Mouse (Mus musculus) embryo, embryonic 11.5 days (tissue): ENCODE measurements around the gene Brca1.
"Not testable (repeated sequence)": the region's sequence is repeated elsewhere in the genome, so short reads cannot be mapped to it uniquely, and the experiment has no call there.

Experiments
- DNase-seq: peaks from one replicate; pipeline ENCODE4 v3.0.0-alpha.2; 2012; ENCODE audit warnings: low read depth, low spot score

Gene Brca1

DNA sequence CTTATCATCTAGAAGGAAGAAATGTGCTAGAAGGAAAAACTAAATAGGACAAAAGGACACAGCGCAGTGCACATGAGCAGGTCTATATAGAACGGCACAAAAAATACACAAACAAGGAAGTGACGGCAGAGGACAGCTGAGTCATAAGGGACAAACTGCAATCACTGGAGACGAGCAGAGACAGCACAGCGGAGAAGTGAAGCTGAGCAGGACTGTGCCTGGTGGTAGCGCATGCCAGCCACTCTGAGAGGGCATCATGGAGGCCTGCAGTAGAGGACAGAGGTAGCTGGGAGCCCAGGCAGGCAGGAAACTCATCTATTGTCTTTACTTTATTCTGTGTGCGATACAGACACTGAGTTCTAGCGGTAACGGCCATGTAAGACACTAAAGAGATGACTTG is 8.2 kb downstream of the Brca1 start:
- DNase-seq: no peak

DNA sequence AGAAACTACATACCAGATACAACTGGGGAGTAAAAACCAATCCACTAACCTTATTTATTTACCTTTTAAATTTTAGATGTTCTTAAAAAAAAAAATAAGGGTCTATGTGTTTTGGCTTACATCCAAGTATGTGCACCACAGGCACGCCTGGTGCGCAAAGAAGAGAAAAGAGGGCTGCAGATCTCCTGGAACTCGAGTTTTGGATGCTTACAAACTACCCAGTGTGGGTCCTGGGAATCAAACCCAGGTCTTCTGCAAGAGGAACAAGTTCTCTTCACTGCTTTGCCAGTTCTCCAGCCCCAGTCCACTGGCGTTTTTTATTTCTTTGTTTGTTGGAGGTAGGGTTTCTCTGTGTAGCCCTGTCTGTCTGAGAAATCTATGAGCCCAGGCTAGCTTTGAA is 25.1 kb downstream of the Brca1 start:
- no peak for DNase-seq

DNA sequence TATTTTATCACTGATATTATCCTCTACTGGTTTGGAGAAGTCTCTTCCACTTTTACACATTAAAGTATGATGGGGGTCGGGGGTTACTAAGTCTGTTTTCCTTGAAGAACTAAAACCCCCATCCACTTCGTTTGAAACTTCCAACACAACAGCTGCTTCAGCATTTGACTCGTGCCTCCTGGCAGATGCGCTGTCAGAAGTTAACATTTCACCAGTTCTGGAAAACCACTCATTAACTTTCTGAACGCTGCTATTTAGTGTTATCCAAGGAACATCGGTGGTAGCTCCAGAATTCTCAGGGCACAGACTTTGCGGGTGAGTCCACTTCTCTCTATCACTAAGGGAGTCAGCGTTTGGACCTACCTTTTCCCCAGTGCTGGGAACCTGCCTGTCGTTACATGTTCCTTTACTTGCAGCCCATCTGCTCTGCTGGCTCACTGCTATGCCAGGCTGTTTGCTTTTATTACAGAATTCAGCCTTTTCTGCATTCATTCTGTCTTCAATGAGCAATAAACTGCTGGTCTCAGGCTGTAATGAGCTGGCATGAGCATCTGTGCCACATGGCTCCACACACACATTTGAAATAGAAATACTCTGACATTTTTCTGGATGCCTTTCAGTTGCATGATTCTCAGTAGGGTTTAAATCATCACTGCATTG is 25.7 kb downstream of the Brca1 start:
- DNase-seq: no peak

DNA sequence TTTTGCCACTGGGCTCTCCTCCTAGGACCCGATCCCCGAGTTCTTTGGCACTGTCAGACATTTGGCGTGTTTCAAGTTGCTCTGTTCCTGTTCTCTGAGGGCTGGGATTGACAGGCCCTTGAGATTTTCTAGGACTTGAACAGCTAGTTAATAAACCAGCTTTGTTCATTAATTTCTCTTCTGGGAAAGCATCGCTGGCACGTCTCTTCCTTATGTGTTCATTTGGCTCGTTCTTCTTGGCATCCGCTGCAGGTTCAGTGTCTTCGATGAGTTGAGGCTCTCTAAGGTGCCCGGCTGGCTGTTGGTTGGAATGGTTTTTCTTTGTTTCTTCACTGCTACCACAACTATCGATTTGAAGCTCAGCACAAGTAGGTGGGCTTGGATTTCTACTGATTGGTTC is 26.7 kb downstream of the Brca1 start:
- no peak for DNase-seq

DNA sequence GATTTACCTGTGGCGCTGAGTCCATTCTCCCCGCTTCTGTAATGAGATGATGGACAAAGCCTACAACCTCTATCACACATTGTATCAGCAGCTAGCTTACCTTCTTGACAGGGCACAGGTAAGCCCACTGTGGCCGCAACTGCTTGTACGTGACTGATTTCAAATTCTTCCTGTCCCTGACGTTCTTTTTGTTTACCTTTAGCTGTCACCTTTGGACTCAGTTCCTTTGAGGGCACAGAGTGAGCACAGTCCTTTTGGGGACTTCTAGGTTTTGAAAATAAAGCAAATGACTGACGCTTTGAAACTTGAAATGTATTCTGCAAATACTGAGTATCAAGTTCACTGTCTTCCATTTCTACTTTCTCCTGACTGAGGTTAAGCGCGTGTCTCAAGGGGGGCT is 27.3 kb downstream of the Brca1 start:
- no peak for DNase-seq

DNA sequence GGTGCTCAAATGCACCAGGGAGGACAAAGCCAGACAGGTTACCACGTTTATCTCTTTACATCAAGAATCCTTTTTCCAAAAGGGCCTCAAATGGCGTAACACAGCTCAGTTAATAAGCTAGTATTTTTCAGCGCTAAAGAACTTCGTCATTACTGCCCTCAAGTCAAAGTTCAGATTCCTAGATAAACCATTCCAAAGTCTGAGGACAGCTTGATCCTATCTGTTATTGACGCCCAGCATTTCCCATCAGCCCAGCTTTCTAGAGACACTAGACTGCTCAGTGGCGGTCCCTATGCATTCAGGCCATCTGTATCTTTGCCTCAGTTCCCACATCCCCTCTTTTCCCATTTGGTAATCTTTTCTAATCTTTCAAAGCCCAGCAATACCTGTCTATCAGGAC is 32.4 kb downstream of the Brca1 start:
- DNase-seq: no peak

DNA sequence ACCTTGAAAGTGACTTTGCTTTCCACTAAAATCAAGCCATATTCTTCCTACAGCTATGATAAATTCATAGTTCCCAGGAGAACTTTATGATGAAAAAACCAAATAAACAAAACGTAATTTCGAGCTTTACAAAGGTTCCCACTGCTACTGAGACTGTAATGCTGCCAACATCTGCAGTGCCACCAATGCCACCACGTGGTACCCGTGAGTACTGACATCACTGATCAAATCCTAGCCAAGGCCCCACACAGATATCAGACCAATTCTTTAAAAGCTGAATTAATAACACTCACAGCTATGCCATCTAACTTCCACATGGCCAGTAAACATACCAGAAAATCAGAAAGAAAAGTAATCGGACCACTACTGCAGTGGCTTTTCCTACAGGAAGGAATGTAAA is 32.8 kb downstream of the Brca1 start:
- no peak for DNase-seq

DNA sequence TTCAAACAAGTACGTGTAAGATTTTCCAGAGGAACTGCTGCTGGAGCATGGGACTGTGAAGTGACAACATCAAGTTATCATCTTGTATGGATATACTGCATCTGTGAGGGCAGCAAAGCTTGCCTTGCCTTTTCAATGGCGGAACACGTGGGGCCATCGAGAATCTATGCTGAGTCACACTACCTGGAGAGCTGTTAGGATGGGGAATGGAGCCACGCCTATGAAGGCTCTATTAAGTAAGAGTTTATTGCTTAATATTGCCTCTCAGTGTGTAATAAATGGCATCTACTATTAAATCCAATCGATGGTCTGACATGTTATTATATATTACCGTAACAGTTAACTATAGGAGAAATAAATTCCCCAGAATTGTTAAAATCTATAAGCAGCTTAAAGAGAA is 44.7 kb downstream of the Brca1 start:
- DNase-seq: no peak

DNA sequence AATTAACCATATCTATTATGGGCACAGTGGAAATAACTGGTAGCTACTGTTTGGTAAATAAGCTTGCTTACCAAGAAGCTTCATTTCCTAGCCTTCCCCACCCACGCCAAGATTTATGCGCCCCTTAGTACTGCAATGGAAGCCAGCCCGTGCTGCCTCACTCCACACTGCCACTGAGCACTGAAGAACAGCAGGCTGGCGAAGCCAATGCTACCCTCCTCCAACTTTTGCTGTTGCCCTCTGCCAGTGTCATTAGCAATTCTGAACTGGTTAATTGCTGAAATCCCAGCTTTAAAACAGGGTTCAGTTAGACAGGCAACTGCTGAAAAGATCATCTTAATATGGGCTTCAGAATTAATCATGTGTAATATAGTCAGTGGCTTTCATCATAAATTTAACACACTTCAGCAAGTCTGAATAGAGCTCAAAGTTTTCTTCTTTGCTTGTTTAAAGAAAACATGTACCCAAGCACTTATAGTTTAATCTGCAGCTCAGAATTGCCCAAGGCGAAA is 45.4 kb downstream of the Brca1 start:
- no peak for DNase-seq

DNA sequence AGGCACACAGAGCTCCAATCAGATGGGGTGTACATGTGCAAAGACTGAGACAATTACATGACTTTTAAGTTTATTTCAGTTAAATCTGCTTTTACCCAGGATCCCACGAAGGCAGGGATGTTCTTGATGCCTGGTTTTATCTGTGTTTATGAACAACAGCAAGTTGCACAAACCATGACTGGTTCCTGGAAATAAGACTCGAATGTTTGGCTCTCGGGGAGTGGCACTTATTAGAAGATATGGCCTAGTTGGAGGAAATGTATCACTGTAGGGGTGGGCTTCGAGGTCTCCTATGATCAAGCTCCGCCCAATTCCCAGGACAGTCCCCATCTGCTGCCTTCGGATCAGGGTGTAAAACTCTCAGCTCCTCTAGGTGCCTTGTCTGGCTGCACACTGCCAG is 65.6 kb downstream of the Brca1 start:
- no peak for DNase-seq

DNA sequence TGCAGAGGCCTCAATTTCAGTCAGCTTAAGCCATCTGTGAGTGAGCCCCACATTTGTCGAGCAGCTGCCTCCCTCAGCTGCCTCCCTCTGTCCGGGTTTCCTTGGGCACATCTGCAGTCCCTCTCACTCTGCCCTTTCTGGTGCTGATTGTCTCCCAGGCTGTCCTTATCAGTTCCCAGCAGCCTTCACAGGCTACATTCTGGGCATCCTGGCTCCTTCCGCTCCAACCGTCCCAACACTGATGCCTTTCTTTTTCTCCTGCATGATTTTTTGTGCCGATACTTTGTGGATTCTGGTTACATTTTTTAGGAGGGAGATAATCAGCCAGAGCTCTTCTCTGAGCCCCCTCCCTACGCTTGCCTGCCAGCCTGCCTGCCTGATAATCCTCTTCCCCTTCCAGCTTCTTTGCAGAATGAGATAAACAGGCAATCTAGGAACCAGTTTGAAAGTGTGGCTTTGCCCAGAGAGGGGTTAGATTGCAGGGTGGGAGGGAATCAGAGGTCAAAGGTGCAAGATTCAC is 66.2 kb downstream of the Brca1 start:
- no peak for DNase-seq

DNA sequence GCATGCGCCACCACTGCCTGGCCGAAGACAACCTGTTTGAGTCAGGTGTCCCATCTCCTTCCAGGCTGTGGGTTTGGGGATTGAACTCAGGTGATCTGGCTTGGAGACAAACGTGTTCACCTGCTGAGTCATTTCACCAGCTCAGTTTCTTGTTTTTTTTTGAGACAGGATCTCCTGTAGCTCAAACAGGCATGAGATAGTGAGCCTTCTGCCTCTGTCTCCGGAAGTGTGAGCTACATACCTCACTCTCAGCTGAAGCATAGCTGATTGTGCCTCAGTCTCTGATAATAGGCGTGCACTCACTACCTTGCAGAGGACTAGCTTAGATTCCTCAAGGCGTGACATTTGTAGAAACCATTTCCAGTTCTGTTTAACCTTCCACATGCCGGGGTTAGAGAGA is 66.9 kb downstream of the Brca1 start:
- no peak for DNase-seq

DNA sequence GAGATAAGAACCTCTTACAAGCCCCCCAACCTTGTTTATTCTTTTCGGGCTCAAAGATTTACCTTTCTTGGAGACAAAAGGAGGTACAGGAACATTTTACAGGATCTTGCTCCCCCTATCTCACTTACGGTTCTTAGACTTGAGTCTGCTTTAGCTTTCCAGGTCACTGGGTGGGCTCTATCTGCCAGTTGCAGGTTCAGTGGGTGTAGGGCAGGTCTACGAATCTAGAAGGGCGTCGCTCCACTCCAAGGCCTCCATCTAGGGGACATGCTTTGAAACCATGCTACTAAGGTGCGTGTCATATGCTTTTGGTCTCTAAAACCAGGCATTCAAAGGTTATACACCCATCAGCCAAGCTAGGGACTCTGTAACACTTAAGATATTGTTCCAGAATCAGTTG is 67.5 kb downstream of the Brca1 start:
- DNase-seq: no peak

DNA sequence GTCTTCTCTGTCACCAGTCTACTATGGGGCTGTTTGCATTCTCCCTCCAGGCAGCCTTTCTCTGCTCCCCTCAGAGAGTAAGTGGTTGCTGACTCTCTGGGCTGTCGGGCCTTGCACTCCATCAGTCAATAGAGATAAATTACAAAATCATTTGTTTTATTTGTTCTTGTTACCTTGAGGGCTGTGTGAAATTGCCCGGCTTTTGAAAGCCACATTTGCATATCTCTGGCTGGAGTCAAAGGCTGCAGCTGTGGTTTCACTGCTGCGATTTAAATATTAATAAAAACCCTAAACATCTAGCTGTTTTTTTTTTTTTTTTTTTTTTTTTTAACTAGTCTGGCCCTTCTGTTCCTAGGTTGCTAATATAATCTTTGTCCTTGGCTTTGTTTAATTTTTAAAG is 68.0 kb downstream of the Brca1 start:
- no peak for DNase-seq

DNA sequence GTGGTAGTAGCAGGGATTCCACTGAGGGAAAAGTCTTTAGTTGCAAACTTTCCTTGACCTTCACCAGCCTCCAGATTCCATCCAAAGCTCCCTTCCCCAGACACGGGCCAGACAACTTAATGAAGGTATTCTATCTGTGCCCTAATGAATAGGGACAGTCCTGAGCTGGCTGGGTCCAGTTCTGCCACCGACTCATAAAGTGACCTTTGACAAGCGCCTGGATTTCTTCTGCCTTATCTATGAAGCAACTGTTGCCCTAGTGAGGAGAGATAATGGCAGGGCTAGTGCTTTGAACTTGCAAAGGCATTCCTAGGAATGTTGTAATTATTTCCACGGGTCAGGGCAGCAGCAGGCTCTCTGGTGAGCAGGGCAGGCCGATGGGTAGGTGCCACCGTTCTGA is 70.8 kb downstream of the Brca1 start:
- DNase-seq: no peak

DNA sequence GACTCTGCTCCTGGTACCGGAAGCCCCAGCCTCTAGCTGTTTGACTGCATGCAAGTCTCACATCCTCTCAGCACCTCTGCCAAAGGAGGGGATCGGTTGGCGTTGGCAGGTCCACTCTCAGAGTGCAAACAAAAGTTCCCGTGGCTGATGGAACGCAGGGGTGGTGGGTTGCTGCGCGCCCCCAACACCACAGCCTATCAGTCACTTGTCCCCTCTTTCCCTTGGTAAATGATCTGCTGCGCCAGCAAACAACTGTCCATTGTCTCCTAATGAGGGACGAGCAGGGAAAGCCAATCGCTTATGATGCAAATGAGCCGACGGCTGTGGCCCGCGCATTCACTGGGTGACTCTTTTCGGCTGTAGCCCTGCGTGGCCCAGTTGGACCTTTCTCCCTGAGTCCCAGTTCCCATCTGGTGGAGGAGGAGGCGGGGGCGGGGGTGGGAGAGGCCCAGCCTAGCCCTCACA is 72.6 kb downstream of the Brca1 start:
- DNase-seq: peak; percentile 34

DNA sequence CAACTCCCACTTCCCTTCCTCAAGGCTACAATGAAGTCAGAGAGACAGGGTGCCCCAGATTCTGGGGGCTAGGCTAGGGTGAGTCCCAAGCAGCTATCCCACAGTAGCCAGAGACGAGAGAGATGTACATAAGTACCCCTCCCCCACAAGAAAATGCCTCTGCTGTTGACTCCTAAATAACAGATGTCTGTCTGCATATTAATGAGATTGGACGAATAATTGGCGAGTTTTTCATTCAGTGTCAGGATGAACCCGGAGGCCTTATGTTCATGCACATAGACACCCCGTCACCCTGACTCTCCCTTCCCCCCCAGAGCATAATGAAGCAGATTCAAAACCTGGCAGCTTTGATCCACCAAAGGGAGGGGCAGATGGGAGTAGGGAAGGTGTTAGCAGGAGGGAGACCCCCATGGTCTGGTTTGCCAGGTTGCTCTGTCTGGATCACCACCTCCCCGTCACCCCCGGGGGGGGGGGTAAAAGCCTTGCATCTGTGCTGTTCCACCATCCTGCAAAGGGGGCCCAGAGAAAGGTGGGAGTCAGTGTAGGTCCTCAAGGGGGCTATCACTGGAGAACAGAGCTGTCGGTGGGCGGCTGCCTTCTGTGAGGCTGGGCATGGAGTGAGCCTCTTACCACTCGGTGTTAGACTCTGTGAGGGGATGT is 74.1 kb downstream of the Brca1 start:
- no peak for DNase-seq

DNA sequence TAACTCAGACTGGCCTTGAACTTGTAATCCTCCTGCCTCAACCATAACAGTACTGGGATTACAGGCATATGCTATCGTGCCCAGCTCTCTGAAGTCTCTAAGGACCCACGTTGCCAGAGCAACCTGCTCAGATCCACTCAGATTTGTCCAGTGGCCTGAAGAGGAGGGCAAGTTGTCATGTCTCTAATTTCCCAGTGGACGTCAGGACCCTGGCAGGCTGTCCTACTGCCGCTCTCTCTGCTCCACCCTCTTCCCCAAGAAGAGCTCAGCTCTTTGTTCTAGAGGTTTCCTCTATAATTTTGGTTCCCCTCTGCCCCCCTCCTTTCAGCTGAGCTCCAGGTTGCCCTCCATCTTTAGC is 74.6 kb downstream of the Brca1 start:
- DNase-seq: no peak

DNA sequence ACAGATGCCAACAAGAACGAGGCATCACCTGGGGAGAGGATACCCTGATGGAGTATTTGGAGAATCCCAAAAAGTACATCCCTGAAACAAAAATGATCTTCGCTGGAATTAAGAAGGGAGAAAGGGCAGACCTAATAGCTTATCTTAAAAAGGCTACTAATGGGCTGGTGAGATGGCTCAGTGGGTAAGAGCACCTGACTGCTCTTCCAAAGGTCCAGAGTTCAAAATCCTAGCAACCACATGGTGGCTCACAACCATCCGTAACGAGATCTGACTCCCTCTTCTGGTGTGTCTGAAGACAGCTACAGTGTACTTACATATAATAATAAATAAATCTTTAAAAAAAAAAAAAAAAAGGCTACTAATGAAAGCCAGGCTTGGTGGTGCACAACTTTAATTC is 75.4 kb downstream of the Brca1 start:
- DNase-seq: not testable (repeated sequence)

DNA sequence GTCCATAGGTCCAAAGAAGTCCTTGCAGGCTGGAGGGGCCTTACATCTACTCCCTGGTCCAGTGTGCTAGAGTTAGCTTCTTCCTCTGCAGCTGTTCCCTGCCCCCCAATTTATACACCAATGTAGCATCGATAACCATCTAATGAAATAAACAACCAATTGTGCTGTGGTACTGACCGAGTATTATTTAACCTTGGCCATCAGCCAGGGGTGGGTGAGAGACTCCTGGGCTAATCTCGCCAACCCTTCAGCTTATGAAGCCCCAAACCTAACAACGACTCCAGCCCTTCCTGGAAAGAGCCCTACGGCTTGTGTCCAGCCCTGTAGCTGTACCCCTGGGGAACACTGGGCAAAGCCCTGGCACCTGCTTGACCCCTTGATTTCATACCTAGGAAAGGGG is 77.5 kb downstream of the Brca1 start:
- no peak for DNase-seq

DNA sequence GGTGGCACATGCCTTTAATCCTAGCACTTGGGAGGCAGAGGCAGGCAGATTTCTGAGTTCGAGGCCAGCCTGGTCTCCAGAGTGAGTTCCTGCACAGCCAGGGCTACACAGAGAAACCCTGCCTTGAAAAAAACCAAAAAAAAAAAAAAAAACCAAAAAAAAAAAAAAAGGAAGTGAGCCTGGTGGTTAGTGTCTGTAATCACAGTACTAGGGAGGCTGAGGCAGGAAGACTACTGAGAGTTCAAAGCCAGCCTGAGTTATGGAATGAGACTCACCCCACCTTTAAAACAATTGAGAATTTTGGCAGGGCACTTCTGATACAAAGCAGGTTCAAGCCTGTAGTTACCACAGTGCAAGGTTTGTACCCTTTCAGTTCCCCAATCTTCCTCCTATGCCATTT is 78.1 kb downstream of the Brca1 start:
- DNase-seq: not testable (repeated sequence)

DNA sequence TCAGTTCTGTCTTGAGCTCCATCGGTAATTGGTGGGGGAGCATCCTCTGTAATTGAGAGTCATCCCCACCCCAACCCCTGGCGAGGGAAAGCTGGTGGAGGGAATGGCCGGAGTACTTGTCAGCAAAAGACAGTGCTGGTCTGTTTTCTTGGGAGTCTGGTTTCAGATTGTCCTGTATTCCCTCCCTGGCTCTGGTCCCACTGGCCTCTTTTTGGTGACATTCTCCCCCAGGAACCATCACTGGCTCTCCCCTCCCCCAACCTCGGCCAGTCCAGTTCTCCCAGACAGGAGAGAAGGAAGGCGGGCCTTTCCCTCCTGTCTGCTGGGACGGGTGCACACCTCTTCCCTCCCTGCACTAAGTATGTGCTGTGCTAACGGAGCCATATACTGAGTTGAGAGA is 79.4 kb downstream of the Brca1 start:
- DNase-seq: no peak

DNA sequence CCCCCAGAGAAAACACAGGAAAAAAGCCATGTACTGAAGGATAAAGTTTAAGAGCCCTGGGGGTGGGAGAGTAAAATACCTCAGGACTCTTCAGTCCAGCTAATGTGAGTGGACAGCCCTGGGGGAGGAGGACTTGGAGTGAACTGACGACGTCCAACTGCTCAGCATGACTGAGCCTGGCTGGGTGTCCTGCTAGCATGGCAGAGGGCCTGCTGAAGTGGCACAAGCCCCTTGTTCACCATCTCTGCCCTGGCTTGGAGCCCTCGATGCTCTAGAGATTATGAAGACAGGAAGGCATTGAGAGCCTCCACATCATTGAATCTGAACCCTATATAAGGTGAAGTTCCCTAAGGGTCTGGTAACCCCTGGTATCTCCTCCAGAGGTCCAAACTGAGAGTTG is 79.8 kb downstream of the Brca1 start:
- no peak for DNase-seq
